Mouse (Mus musculus) MEL (cell line): Measurements from ENCODE around the gene Fam13a. TPM values are rescaled to one million over a fixed set of nuclear protein-coding genes. Genes with fewer than 3 reads are reported as not detected.

Source experiments
- DNase-seq: peaks from one replicate; pipeline ENCODE4 v3.0.0; 2011; ENCODE audit warnings: low read depth, low spot score
- H3K27ac ChIP-seq: 2 replicates; pipeline ENCODE4 v1.5.1; 2012; ENCODE audit warnings: low read depth, mild to moderate bottlenecking, control low read depth, low read length, moderate library complexity; ENCODE audit not compliant: control insufficient read depth
- H3K27me3 ChIP-seq, 2 experiments: fragments of 150-350 bp in 1 of 2; sonication (generic) in 1 of 2; 2 replicates each; pipeline ENCODE4 v1.6.1; 2012; ENCODE audit warnings: low read length in 2 of 2, mild to moderate bottlenecking in 2 of 2, improper control_type of control experiment in 1 of 2, moderate library complexity in 1 of 2; ENCODE audit not compliant: insufficient read depth in 2 of 2, control insufficient read depth in 1 of 2
- H3K36me3 ChIP-seq, 2 experiments: 2 replicates each; pipeline ENCODE4 v1.6.1; 2012 to 2014; ENCODE audit warnings: low read length in 2 of 2, improper control_type of control experiment in 1 of 2, inconsistent platforms in 1 of 2, mild to moderate bottlenecking in 1 of 2; ENCODE audit not compliant: insufficient read depth in 2 of 2, control insufficient read depth in 1 of 2
- H3K4me1 ChIP-seq, 2 experiments: fragments of 150-350 bp in 1 of 2; sonication (generic) in 1 of 2; 2 replicates each; pipeline ENCODE4 v1.6.1; 2012; ENCODE audit warnings: low read length in 2 of 2, improper control_type of control experiment in 1 of 2, mild to moderate bottlenecking in 1 of 2; ENCODE audit not compliant: insufficient read depth in 2 of 2, control insufficient read depth in 1 of 2
- H3K4me3 ChIP-seq, 2 experiments: fragments of 150-350 bp in 1 of 2; sonication (generic) in 1 of 2; 2 replicates each; pipeline ENCODE4 v1.5.1; 2012; ENCODE audit warnings: low read depth in 2 of 2, low read length in 2 of 2, mild to moderate bottlenecking in 2 of 2, moderate library complexity in 2 of 2, control low read depth in 1 of 2, improper control_type of control experiment in 1 of 2; ENCODE audit not compliant: control insufficient read depth in 1 of 2, insufficient read depth in 1 of 2
- H3K79me2 ChIP-seq: 2 replicates; pipeline ENCODE4 v1.6.1; 2012; ENCODE audit warnings: mild to moderate bottlenecking, low read length, moderate library complexity; ENCODE audit not compliant: control insufficient read depth, poor library complexity, insufficient read depth
- H3K9ac ChIP-seq: 2 replicates; pipeline ENCODE4 v1.6.1; 2012; ENCODE audit warnings: low read depth, mild to moderate bottlenecking, control low read depth, low read length, moderate library complexity; ENCODE audit not compliant: control insufficient read depth, poor library complexity, severe bottlenecking
- H3K9me3 ChIP-seq: fragments of 150-350 bp; sonication (generic); replicated peaks from 2 replicates; pipeline ENCODE4 v1.6.1; 2012; ENCODE audit warnings: mild to moderate bottlenecking, low read length, improper control_type of control experiment, moderate library complexity; ENCODE audit not compliant: insufficient read depth
- CTCF ChIP-seq, 3 experiments: IDR thresholded peaks in 2 of 3; conservative IDR thresholded peaks in 1 of 3; 2 replicates each; pipeline ENCODE4 v1.5.1; 2011 to 2012; ENCODE audit warnings: low read length in 3 of 3, low read depth in 2 of 3, mild to moderate bottlenecking in 2 of 3, improper control_type of control experiment in 1 of 3, inconsistent platforms in 1 of 3, mixed read lengths in 1 of 3, moderate library complexity in 1 of 3; ENCODE audit not compliant: control insufficient read depth in 1 of 3, insufficient read depth in 1 of 3, poor library complexity in 1 of 3, severe bottlenecking in 1 of 3
- GABPA ChIP-seq: IDR thresholded peaks from 2 replicates; pipeline ENCODE4 v1.6.1; 2012; ENCODE audit warnings: low read depth, mild to moderate bottlenecking, inconsistent platforms, low read length, improper control_type of control experiment, moderate library complexity
- GATA1 ChIP-seq: IDR thresholded peaks from 2 replicates; pipeline ENCODE4 v1.6.1; 2011; ENCODE audit warnings: low read depth, low read length, improper control_type of control experiment
- MAX ChIP-seq: IDR thresholded peaks from 2 replicates; pipeline ENCODE4 v1.6.1; 2011; ENCODE audit warnings: low read length, improper control_type of control experiment
- MAZ ChIP-seq: IDR thresholded peaks from 2 replicates; pipeline ENCODE4 v1.6.1; 2012; ENCODE audit warnings: low read depth, mild to moderate bottlenecking, inconsistent platforms, low read length, improper control_type of control experiment
- MYB ChIP-seq: IDR thresholded peaks from 2 replicates; pipeline ENCODE4 v1.6.1; 2011; ENCODE audit warnings: mild to moderate bottlenecking, low read depth, low read length, improper control_type of control experiment
- MYC ChIP-seq: IDR thresholded peaks from 2 replicates; pipeline ENCODE4 v1.6.1; 2011; ENCODE audit warnings: low read depth, mild to moderate bottlenecking, low read length, improper control_type of control experiment, moderate library complexity
- POLR2AphosphoS2 ChIP-seq: IDR thresholded peaks from 2 replicates; pipeline ENCODE4 v1.6.1; 2011; ENCODE audit warnings: low read length, improper control_type of control experiment
- POLR2AphosphoS5 ChIP-seq: IDR thresholded peaks from 2 replicates; pipeline ENCODE4 v1.6.1; 2012; ENCODE audit warnings: low read depth, borderline replicate concordance, mild to moderate bottlenecking, inconsistent platforms, low read length, moderate library complexity, mixed read lengths
- RAD21 ChIP-seq: IDR thresholded peaks from 2 replicates; pipeline ENCODE4 v1.6.1; 2011; ENCODE audit warnings: mild to moderate bottlenecking, low read depth, low read length, improper control_type of control experiment
- RCOR1 ChIP-seq: IDR thresholded peaks from 2 replicates; pipeline ENCODE4 v1.6.1; 2012; ENCODE audit warnings: low read depth, mild to moderate bottlenecking, inconsistent platforms, low read length, improper control_type of control experiment
- USF1 ChIP-seq: IDR thresholded peaks from 2 replicates; pipeline ENCODE4 v1.6.1; 2014; ENCODE audit warnings: low read depth, mild to moderate bottlenecking, inconsistent platforms, low read length, improper control_type of control experiment, moderate library complexity
- USF2 ChIP-seq, 2 experiments: IDR thresholded peaks; 2 replicates each; pipeline ENCODE4 v1.6.1; 2011 to 2012; ENCODE audit warnings: improper control_type of control experiment in 2 of 2, low read length in 2 of 2, borderline replicate concordance in 1 of 2, inconsistent platforms in 1 of 2, low read depth in 1 of 2, mild to moderate bottlenecking in 1 of 2; ENCODE audit not compliant: insufficient read depth in 1 of 2
- ZC3H11A ChIP-seq: IDR thresholded peaks from 2 replicates; pipeline ENCODE4 v1.6.1; 2012; ENCODE audit warnings: low read depth, mild to moderate bottlenecking, inconsistent platforms, low read length, improper control_type of control experiment
- ZKSCAN1 ChIP-seq: IDR thresholded peaks from 2 replicates; pipeline ENCODE4 v1.6.1; 2012; ENCODE audit warnings: low read depth, mild to moderate bottlenecking, inconsistent platforms, low read length, improper control_type of control experiment, moderate library complexity
- ZNF384 ChIP-seq: IDR thresholded peaks from 2 replicates; pipeline ENCODE4 v1.6.1; 2012; ENCODE audit warnings: low read depth, mild to moderate bottlenecking, inconsistent platforms, low read length, improper control_type of control experiment
- polyA plus RNA-seq, 2 experiments: library from polyadenylated mRNA; stranded (reverse) in 1 of 2; unstranded in 1 of 2; fragments of >175 nt in 1 of 2; fragments of >200 nt in 1 of 2; gene quantifications; 2 replicates each; pipeline versions ENCODE4 v1.2.1 to v1.2.4; 2012; ENCODE audit warnings: low replicate concordance in 2 of 2, low read depth in 1 of 2; ENCODE audit not compliant: insufficient read length in 2 of 2, insufficient read depth in 1 of 2, missing spikeins in 1 of 2
- total RNA-seq: library from RNA; depleted of rRNA; stranded (reverse); fragments of 300-350 nt; gene quantifications from 2 replicates; pipeline ENCODE4 v1.2.3, GENCODE M21; 2012

Fam13a gene
- total and polyA plus RNA-seq, 3 experiments, result not detected

DNA sequence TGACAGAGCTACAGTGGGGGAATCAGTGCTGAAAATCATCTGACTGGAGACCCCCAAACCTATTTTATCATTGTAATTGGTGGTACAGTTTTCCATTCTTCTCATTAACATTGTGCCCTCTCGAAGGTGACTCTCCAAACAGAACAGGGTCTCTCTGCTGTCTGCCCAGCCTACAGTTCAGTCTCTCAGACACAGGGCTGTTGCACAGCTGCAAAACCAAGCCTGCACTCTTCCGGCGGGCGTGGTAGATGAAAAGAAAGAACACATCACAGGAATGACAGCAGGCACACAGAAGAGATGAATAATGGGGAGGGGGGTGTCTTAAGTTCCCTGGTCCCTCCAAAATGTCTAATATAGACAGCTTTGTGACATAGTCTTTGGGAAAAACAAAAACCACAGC, 90.2 kb downstream of the Fam13a start:
- no peaks in the 10 kb centered on the region for H3K79me2 ChIP-seq
- no peak overlapping the region for H3K9ac ChIP-seq
- no peak for DNase-seq
- H3K27ac ChIP-seq, result no peak overlapping the region
- no peaks in the 10 kb centered on the region for H3K36me3 ChIP-seq
- TF ChIP-seq CTCF (IDR thresholded peaks at IDR 0.05 in 2 of 3, conservative IDR thresholded peaks at IDR 0.05 in 1 of 3; ENCODE audit: control insufficient read depth in 1 of 3, insufficient read depth in 1 of 3, low read depth in 2 of 3, low read length in 3 of 3, poor library complexity in 1 of 3, severe bottlenecking in 1 of 3) (no peak), USF1 (no peak), POLR2AphosphoS2 (no peak), ZNF384 (no peak), ZKSCAN1 (no peak), MYB (no peak), POLR2AphosphoS5 (no peak), RCOR1 (no peak), GABPA (no peak)
- no peaks in the 10 kb centered on the region; a peak in 1 of 4 replicates for H3K27me3 ChIP-seq
- H3K4me3 ChIP-seq, result no peak overlapping the region
- H3K4me1 ChIP-seq, result no peaks in the 10 kb centered on the region
- no peaks in the 10 kb centered on the region for H3K9me3 ChIP-seq

DNA sequence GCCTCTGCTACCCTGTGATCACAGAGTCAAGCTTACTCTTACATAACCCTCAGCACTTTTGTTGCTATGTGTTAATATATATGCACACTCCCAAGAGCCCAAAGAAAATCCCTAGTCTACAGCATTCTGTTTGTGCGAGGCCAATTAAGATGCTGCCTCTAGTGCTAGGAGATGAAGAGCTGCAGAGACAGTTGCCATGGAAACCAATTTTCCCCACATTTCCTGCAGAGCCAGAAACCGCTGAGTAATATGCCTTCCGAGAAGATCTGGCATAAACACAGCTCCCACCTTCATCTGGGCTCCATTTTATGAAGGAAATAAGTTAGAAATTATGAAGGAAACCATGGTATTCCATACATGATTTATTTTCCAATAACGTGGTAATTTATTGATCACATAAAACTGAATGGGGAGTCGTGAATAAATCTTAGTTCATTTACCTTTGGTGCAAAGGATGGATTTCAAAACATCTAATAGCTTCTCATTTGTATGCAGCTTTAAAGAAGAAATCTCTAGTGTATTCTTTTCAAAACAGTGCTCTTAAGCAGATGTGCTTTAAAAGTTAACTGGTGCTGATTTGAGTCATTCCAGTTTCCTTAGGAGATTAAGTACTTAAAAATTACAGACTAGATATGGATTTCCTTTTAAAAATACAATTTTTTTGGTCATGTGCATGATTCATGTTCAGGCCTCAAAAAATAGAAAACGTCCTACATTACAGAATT, 91.0 kb downstream of the Fam13a start:
- Histone ChIP-seq H3K4me1 (no peaks in the 10 kb centered on the region), H3K9ac (no peak overlapping the region), H3K79me2 (no peaks in the 10 kb centered on the region), H3K9me3 (no peaks in the 10 kb centered on the region), H3K4me3 (no peak overlapping the region), H3K27me3 (no peaks in the 10 kb centered on the region; a peak in 1 of 4 replicates), H3K27ac (no peak overlapping the region), H3K36me3 (no peaks in the 10 kb centered on the region)
- TF ChIP-seq ZNF384, result no peak
- no peak for TF ChIP-seq ZC3H11A
- TF ChIP-seq RAD21, result no peak
- no peak for TF ChIP-seq MAX
- no peak for TF ChIP-seq MAZ
- no peak for TF ChIP-seq MYC
- no peak for TF ChIP-seq USF2 (IDR thresholded peaks at IDR 0.05; ENCODE audit: borderline replicate concordance in 1 of 2, insufficient read depth in 1 of 2, low read depth in 1 of 2, low read length in 2 of 2)
- TF ChIP-seq GATA1, result no peak
- no peak for DNase-seq
